In genomic region chr15:98633822-98634470, GRCm38 (mm10) we compare ENCODE assay signal across 8 mouse cellular contexts. TPM values are rescaled to one million over a fixed set of nuclear protein-coding genes. Genes with fewer than 3 reads are reported as not detected.
A peak's percentile ranks its signal among the peaks of the same experiment; 100 is the strongest.
DNase-seq lines count a peak whose midpoint lies in the region; ATAC-seq and TF ChIP-seq lines count a peak whose summit lies in the region.

No protein-coding gene starts in this region.

- H3K4me2 ChIP-seq in heart, embryonic 13.5 days, result peak overlapping the region; percentile 93
- peak overlapping the region; percentile 87 for H3K4me2 ChIP-seq in embryonic facial prominence, embryonic 15.5 days (replicated peaks)
- H3K4me2 ChIP-seq in liver, embryonic 12.5 days, result peak overlapping the region; percentile 94
- peak overlapping the region; percentile 96 for H3K4me2 ChIP-seq in stomach, postnatal 0 days (replicated peaks; ENCODE audit: low read depth)

- H3K4me3 ChIP-seq in heart, embryonic 13.5 days, result peak overlapping the region; percentile 77
- peak overlapping the region; percentile 75 for H3K4me3 ChIP-seq in embryonic facial prominence, embryonic 15.5 days (replicated peaks)
- H3K4me3 ChIP-seq in liver, embryonic 12.5 days, result peak overlapping the region; percentile 66
- H3K4me3 ChIP-seq in stomach, postnatal 0 days (ENCODE audit: low read depth, low read length), result peak overlapping the region; percentile 81

- WGBS in heart, embryonic 13.5 days, result under 1% methylated on average over 25 of the region's 25 CpGs
- WGBS in embryonic facial prominence, embryonic 15.5 days, result under 1% methylated on average over 25 of the region's 25 CpGs
- WGBS in liver, embryonic 12.5 days (ENCODE audit: insufficient replicate concordance), result 2% methylated on average over 25 of the region's 25 CpGs
- WGBS in stomach, postnatal 0 days, result 2% methylated on average over 24 of the region's 25 CpGs

- peaks cover 85% of the 10 kb centered on the region for H3K27me3 ChIP-seq in heart, embryonic 13.5 days (replicated peaks)
- peaks cover 8% of the 10 kb centered on the region; the same call in 1 of the 2 replicates for H3K27me3 ChIP-seq in embryonic facial prominence, embryonic 15.5 days
- H3K27me3 ChIP-seq in liver, embryonic 12.5 days (replicated peaks), result peaks cover 98% of the 10 kb centered on the region
- H3K27me3 ChIP-seq in stomach, postnatal 0 days (ENCODE audit: control insufficient read depth, insufficient read depth, low read length), result no peaks in the 10 kb centered on the region

- no peak for TF ChIP-seq CTCF in stomach, postnatal 0 days (IDR thresholded peaks at IDR 0.05; ENCODE audit: low read depth)

- H3K9me3 ChIP-seq in heart, embryonic 13.5 days, result no peaks in the 10 kb centered on the region
- no peaks in the 10 kb centered on the region for H3K9me3 ChIP-seq in embryonic facial prominence, embryonic 15.5 days (replicated peaks)
- no peaks in the 10 kb centered on the region for H3K9me3 ChIP-seq in liver, embryonic 12.5 days (replicated peaks)
- no peaks in the 10 kb centered on the region for H3K9me3 ChIP-seq in stomach, postnatal 0 days (ENCODE audit: control insufficient read depth, low read length)

- TF ChIP-seq EP300 in stomach, postnatal 0 days (optimal IDR thresholded peaks at IDR 0.05), result no peak

- H3K27ac ChIP-seq in heart, embryonic 13.5 days (replicated peaks), result no peak overlapping the region
- peak overlapping the region; percentile 89 for H3K27ac ChIP-seq in embryonic facial prominence, embryonic 15.5 days (replicated peaks)
- H3K27ac ChIP-seq in liver, embryonic 12.5 days, result no peak overlapping the region
- no peak overlapping the region; the same call in 1 of the 2 replicates for H3K27ac ChIP-seq in stomach, postnatal 0 days (replicated peaks)

- peak overlapping the region; percentile 85 for H3K9ac ChIP-seq in heart, embryonic 13.5 days
- peak overlapping the region; percentile 71 for H3K9ac ChIP-seq in embryonic facial prominence, embryonic 15.5 days
- no peak overlapping the region for H3K9ac ChIP-seq in liver, embryonic 12.5 days
- H3K9ac ChIP-seq in stomach, postnatal 0 days (ENCODE audit: low read length), result peak overlapping the region; percentile 79

- H3K36me3 ChIP-seq in heart, embryonic 13.5 days, result no peaks in the 10 kb centered on the region
- H3K36me3 ChIP-seq in embryonic facial prominence, embryonic 15.5 days, result no peaks in the 10 kb centered on the region
- no peaks in the 10 kb centered on the region for H3K36me3 ChIP-seq in liver, embryonic 12.5 days
- no peaks in the 10 kb centered on the region for H3K36me3 ChIP-seq in stomach, postnatal 0 days (ENCODE audit: control insufficient read depth, insufficient read depth, low read length)

- intact Hi-C loops in heart, postnatal 10 days (cut with DNase I), result no loop called here

- H3K4me1 ChIP-seq in heart, embryonic 13.5 days, result peaks cover 66% of the 10 kb centered on the region
- H3K4me1 ChIP-seq in embryonic facial prominence, embryonic 15.5 days, result peaks cover 66% of the 10 kb centered on the region
- H3K4me1 ChIP-seq in liver, embryonic 12.5 days, result peaks cover 48% of the 10 kb centered on the region
- peaks cover 4% of the 10 kb centered on the region for H3K4me1 ChIP-seq in stomach, postnatal 0 days (replicated peaks; ENCODE audit: control insufficient read depth, insufficient read depth)

- DNase-seq in heart, postnatal 10 days, result no peak
- no peak for DNase-seq in stomach, postnatal 0 days (ENCODE audit: low spot score)
- DNase-seq in gastrocnemius, postnatal 4 days (ENCODE audit: low spot score in 2 of 2), result no peak

- no peak for ATAC-seq in heart, embryonic 13.5 days (ENCODE audit: extremely low read depth, insufficient number of reproducible peaks, low FRiP score, low TSS enrichment)
- peak; percentile 33 for ATAC-seq in CD4-positive, CD25-positive, alpha-beta regulatory T cell, adult 4 months
- ATAC-seq in embryonic facial prominence, embryonic 15.5 days (ENCODE audit: insufficient number of reproducible peaks, low FRiP score, low TSS enrichment, low read depth), result no peak
- ATAC-seq in liver, embryonic 12.5 days, result no peak
- no peak for ATAC-seq in stomach, postnatal 0 days (ENCODE audit: low FRiP score, low TSS enrichment)
- ATAC-seq in frontal cortex, adult (ENCODE audit: low TSS enrichment), result no peak

RNA-seq across cellular contexts. Expression of gene Cacnb3, which starts 3.3 kb away (rescaled TPM):
- polyA plus RNA-seq in heart, embryonic 13.5 days (2015; fragmentation: Nextera tagmentation; extraction: Ambion mirVana), result 9.5 and 10.8 TPM in 2 replicates
- total RNA-seq in heart, postnatal 10 days (2021), result 10 to 100 TPM; 13.6 to 14.0 TPM
- polyA plus RNA-seq in CD4-positive, CD25-positive, alpha-beta regulatory T cell, adult 4 months (2017; shearing (Covaris generic)), result not detected
- 45.7 and 48.2 TPM in 2 replicates for polyA plus RNA-seq in embryonic facial prominence, embryonic 15.5 days (2015; fragmentation: Nextera tagmentation; extraction: Ambion mirVana)
- 3.8 and 4.9 TPM in 2 replicates for polyA plus RNA-seq in liver, embryonic 12.5 days (2016; fragmentation: Nextera tagmentation; extraction: Ambion mirVana)
- polyA plus RNA-seq in stomach, postnatal 0 days (2015; fragmentation: Nextera tagmentation; extraction: Ambion mirVana), result 15.1 and 17.6 TPM in 2 replicates
- total RNA-seq in gastrocnemius, postnatal 4 days (2021), result 10 to 100 TPM; 22.1 to 22.5 TPM

RNA-seq across cellular contexts. Expression of gene Adcy6, which starts 24.1 kb away (rescaled TPM):
- polyA plus RNA-seq in heart, embryonic 13.5 days (2015; fragmentation: Nextera tagmentation; extraction: Ambion mirVana), result 29.0 and 32.4 TPM in 2 replicates
- total RNA-seq in heart, postnatal 10 days (2021), result 100 to 1,000 TPM; 187 to 200 TPM
- polyA plus RNA-seq in CD4-positive, CD25-positive, alpha-beta regulatory T cell, adult 4 months (2017; shearing (Covaris generic)), result 1 to 10 TPM; 1.1 to 1.5 TPM
- polyA plus RNA-seq in embryonic facial prominence, embryonic 15.5 days (2015; fragmentation: Nextera tagmentation; extraction: Ambion mirVana), result 18.1 and 19.6 TPM in 2 replicates
- polyA plus RNA-seq in liver, embryonic 12.5 days (2016; fragmentation: Nextera tagmentation; extraction: Ambion mirVana), result 9.7 and 10.2 TPM in 2 replicates
- polyA plus RNA-seq in stomach, postnatal 0 days (2015; fragmentation: Nextera tagmentation; extraction: Ambion mirVana), result 9.0 and 9.5 TPM in 2 replicates
- 10 to 100 TPM; 56.6 to 60.6 TPM for total RNA-seq in gastrocnemius, postnatal 4 days (2021)

RNA-seq across cellular contexts. Expression of gene Ddx23, which starts 28.7 kb away (rescaled TPM):
- polyA plus RNA-seq in heart, embryonic 13.5 days (2015; fragmentation: Nextera tagmentation; extraction: Ambion mirVana), result 16.5 and 20.8 TPM in 2 replicates
- 10 to 100 TPM; 55.2 to 57.2 TPM for total RNA-seq in heart, postnatal 10 days (2021)
- 10 to 100 TPM; 29.4 to 29.8 TPM for polyA plus RNA-seq in CD4-positive, CD25-positive, alpha-beta regulatory T cell, adult 4 months (2017; shearing (Covaris generic))
- 25.1 and 27.9 TPM in 2 replicates for polyA plus RNA-seq in embryonic facial prominence, embryonic 15.5 days (2015; fragmentation: Nextera tagmentation; extraction: Ambion mirVana)
- polyA plus RNA-seq in liver, embryonic 12.5 days (2016; fragmentation: Nextera tagmentation; extraction: Ambion mirVana), result 15.9 and 16.2 TPM in 2 replicates
- polyA plus RNA-seq in stomach, postnatal 0 days (2015; fragmentation: Nextera tagmentation; extraction: Ambion mirVana), result 8.2 and 10.3 TPM in 2 replicates
- 10 to 100 TPM; 62.5 to 67.3 TPM for total RNA-seq in gastrocnemius, postnatal 4 days (2021)

RNA-seq across cellular contexts. Expression of gene Rnd1, which starts 43.3 kb away (rescaled TPM):
- polyA plus RNA-seq in heart, embryonic 13.5 days (2015; fragmentation: Nextera tagmentation; extraction: Ambion mirVana), result 1.3 TPM in 2 replicates
- 1 to 10 TPM in 1 of 2 experiments, under 1 TPM in 1; 0.84 to 1.9 TPM for total RNA-seq in heart, postnatal 10 days (2021)
- 1 to 10 TPM in 1 of 2 experiments, under 1 TPM in 1; 0.35 to 1.9 TPM for polyA plus RNA-seq in CD4-positive, CD25-positive, alpha-beta regulatory T cell, adult 4 months (2017; shearing (Covaris generic))
- polyA plus RNA-seq in embryonic facial prominence, embryonic 15.5 days (2015; fragmentation: Nextera tagmentation; extraction: Ambion mirVana), result 0.60 and 1.1 TPM in 2 replicates
- 0.30 and 0.50 TPM in 2 replicates for polyA plus RNA-seq in liver, embryonic 12.5 days (2016; fragmentation: Nextera tagmentation; extraction: Ambion mirVana)
- polyA plus RNA-seq in stomach, postnatal 0 days (2015; fragmentation: Nextera tagmentation; extraction: Ambion mirVana), result 0.35 and 0.46 TPM in 2 replicates
- 1 to 10 TPM in 1 of 2 experiments, under 1 TPM in 1; 0.75 to 1.2 TPM for total RNA-seq in gastrocnemius, postnatal 4 days (2021)
